Mouse (Mus musculus): Measurements from ENCODE around the gene Cryz. TPM values are rescaled to one million over a fixed set of nuclear protein-coding genes. Genes with fewer than 3 reads are reported as not detected.

The Cryz gene
- polyA plus RNA-seq, 1 experiment: 4.5 TPM

GRCm38 (mm10) chr3:154570786-154571185 lies 25.7 kb upstream of the Cryz start:
- H3K27ac ChIP-seq (ENCODE audit: control insufficient read depth, insufficient read depth, low read depth, low read length, poor library complexity): no peak overlapping the region
- WGBS: 10% methylated on average over 12 of the region's 12 CpGs
- H3K4me3 ChIP-seq (replicated peaks; ENCODE audit: control insufficient read depth, low read depth, low read length): no peak overlapping the region
- no peak for TF ChIP-seq CTCF (IDR thresholded peaks at IDR 0.05; ENCODE audit: control insufficient read depth, insufficient read depth, low read length)
- H3K4me1 ChIP-seq (ENCODE audit: control insufficient read depth, insufficient read depth, low read length): no peaks in the 10 kb centered on the region

- TF ChIP-seq CTCF (IDR thresholded peaks at IDR 0.05; ENCODE audit: control insufficient read depth, insufficient read depth, low read length) (peak; percentile 89), POLR2A (IDR thresholded peaks at IDR 0.05; ENCODE audit: borderline replicate concordance, control insufficient read depth, low read depth, low read length) (no peak)
- H3K4me1 ChIP-seq (ENCODE audit: control insufficient read depth, insufficient read depth, low read length): no peaks in the 10 kb centered on the region
- 14% methylated on average over 12 of the region's 12 CpGs for WGBS
Measured at GRCm38 (mm10) chr3:154572341-154572972, 24.1 kb upstream of the Cryz start.

GRCm38 (mm10) chr3:154573666-154574065 lies 22.8 kb upstream of the Cryz start:
- no peak for TF ChIP-seq POLR2A (IDR thresholded peaks at IDR 0.05; ENCODE audit: borderline replicate concordance, control insufficient read depth, low read depth, low read length)
- WGBS: 43% methylated on average over 6 of the region's 6 CpGs

More at GRCm38 (mm10) chr3:154572341-154572972, 24.1 kb upstream of the Cryz start:
- no peak overlapping the region for H3K27ac ChIP-seq (ENCODE audit: control insufficient read depth, insufficient read depth, low read depth, low read length, poor library complexity)
- no peak overlapping the region for H3K4me3 ChIP-seq (replicated peaks; ENCODE audit: control insufficient read depth, low read depth, low read length)

GRCm38 (mm10) chr3:154577895-154578294 lies 18.6 kb upstream of the Cryz start:
- 72% methylated on average over 8 of the region's 8 CpGs for WGBS
- Histone ChIP-seq H3K4me1 (ENCODE audit: control insufficient read depth, insufficient read depth, low read length) (no peaks in the 10 kb centered on the region; the same call in 1 of the 2 replicates), H3K27ac (ENCODE audit: control insufficient read depth, insufficient read depth, low read depth, low read length, poor library complexity) (no peak overlapping the region), H3K4me3 (replicated peaks; ENCODE audit: control insufficient read depth, low read depth, low read length) (no peak overlapping the region)
- TF ChIP-seq POLR2A (IDR thresholded peaks at IDR 0.05; ENCODE audit: borderline replicate concordance, control insufficient read depth, low read depth, low read length) (no peak), CTCF (IDR thresholded peaks at IDR 0.05; ENCODE audit: control insufficient read depth, insufficient read depth, low read length) (no peak)

More at GRCm38 (mm10) chr3:154573666-154574065, 22.8 kb upstream of the Cryz start:
- no peak overlapping the region for H3K4me3 ChIP-seq (replicated peaks; ENCODE audit: control insufficient read depth, low read depth, low read length)
- H3K27ac ChIP-seq (ENCODE audit: control insufficient read depth, insufficient read depth, low read depth, low read length, poor library complexity): no peak overlapping the region
- no peaks in the 10 kb centered on the region; the same call in 1 of the 2 replicates for H3K4me1 ChIP-seq (ENCODE audit: control insufficient read depth, insufficient read depth, low read length)

GRCm38 (mm10) chr3:154584351-154584750 lies 12.2 kb upstream of the Cryz start:
- TF ChIP-seq POLR2A (IDR thresholded peaks at IDR 0.05; ENCODE audit: borderline replicate concordance, control insufficient read depth, low read depth, low read length) (no peak), CTCF (IDR thresholded peaks at IDR 0.05; ENCODE audit: control insufficient read depth, insufficient read depth, low read length) (no peak)
- no peak overlapping the region for H3K27ac ChIP-seq (ENCODE audit: control insufficient read depth, insufficient read depth, low read depth, low read length, poor library complexity)

GRCm38 (mm10) chr3:154590971-154591370 lies 5.5 kb upstream of the Cryz start:
- H3K4me1 ChIP-seq (ENCODE audit: control insufficient read depth, insufficient read depth, low read length): no peaks in the 10 kb centered on the region
- H3K4me3 ChIP-seq (replicated peaks; ENCODE audit: control insufficient read depth, low read depth, low read length): no peak overlapping the region
- TF ChIP-seq CTCF (IDR thresholded peaks at IDR 0.05; ENCODE audit: control insufficient read depth, insufficient read depth, low read length) (no peak), POLR2A (IDR thresholded peaks at IDR 0.05; ENCODE audit: borderline replicate concordance, control insufficient read depth, low read depth, low read length) (no peak)
- WGBS: 85% methylated on average over 5 of the region's 5 CpGs
- no peak overlapping the region for H3K27ac ChIP-seq (ENCODE audit: control insufficient read depth, insufficient read depth, low read depth, low read length, poor library complexity)

More at GRCm38 (mm10) chr3:154584351-154584750, 12.2 kb upstream of the Cryz start:
- H3K4me3 ChIP-seq (replicated peaks; ENCODE audit: control insufficient read depth, low read depth, low read length): no peak overlapping the region
- WGBS: 85% methylated on average over 8 of the region's 8 CpGs
- no peaks in the 10 kb centered on the region for H3K4me1 ChIP-seq (ENCODE audit: control insufficient read depth, insufficient read depth, low read length)

GRCm38 (mm10) chr3:154591621-154592020 lies 4.9 kb upstream of the Cryz start:
- TF ChIP-seq POLR2A (IDR thresholded peaks at IDR 0.05; ENCODE audit: borderline replicate concordance, control insufficient read depth, low read depth, low read length) (no peak), CTCF (IDR thresholded peaks at IDR 0.05; ENCODE audit: control insufficient read depth, insufficient read depth, low read length) (no peak)
- no peaks in the 10 kb centered on the region; the same call in 1 of the 2 replicates for H3K4me1 ChIP-seq (ENCODE audit: control insufficient read depth, insufficient read depth, low read length)
- 71% methylated on average over 3 of the region's 3 CpGs for WGBS
- no peak overlapping the region for H3K27ac ChIP-seq (ENCODE audit: control insufficient read depth, insufficient read depth, low read depth, low read length, poor library complexity)
- no peak overlapping the region for H3K4me3 ChIP-seq (replicated peaks; ENCODE audit: control insufficient read depth, low read depth, low read length)

GRCm38 (mm10) chr3:154593596-154593995 lies 2.9 kb upstream of the Cryz start:
- TF ChIP-seq POLR2A (IDR thresholded peaks at IDR 0.05; ENCODE audit: borderline replicate concordance, control insufficient read depth, low read depth, low read length) (no peak), CTCF (IDR thresholded peaks at IDR 0.05; ENCODE audit: control insufficient read depth, insufficient read depth, low read length) (no peak)
- H3K27ac ChIP-seq (ENCODE audit: control insufficient read depth, insufficient read depth, low read depth, low read length, poor library complexity): no peak overlapping the region
- H3K4me1 ChIP-seq (ENCODE audit: control insufficient read depth, insufficient read depth, low read length): peaks cover 1% of the 10 kb centered on the region
- 88% methylated on average over 6 of the region's 6 CpGs for WGBS
- no peak overlapping the region for H3K4me3 ChIP-seq (replicated peaks; ENCODE audit: control insufficient read depth, low read depth, low read length)

GRCm38 (mm10) chr3:154594156-154594555 lies 2.4 kb upstream of the Cryz start:
- H3K4me1 ChIP-seq (ENCODE audit: control insufficient read depth, insufficient read depth, low read length): peaks cover 1% of the 10 kb centered on the region
- H3K4me3 ChIP-seq (replicated peaks; ENCODE audit: control insufficient read depth, low read depth, low read length): no peak overlapping the region
- TF ChIP-seq CTCF (IDR thresholded peaks at IDR 0.05; ENCODE audit: control insufficient read depth, insufficient read depth, low read length): no peak
- TF ChIP-seq POLR2A (IDR thresholded peaks at IDR 0.05; ENCODE audit: borderline replicate concordance, control insufficient read depth, low read depth, low read length): no peak
- WGBS: 87% methylated on average over 6 of the region's 6 CpGs
- H3K27ac ChIP-seq (ENCODE audit: control insufficient read depth, insufficient read depth, low read depth, low read length, poor library complexity): no peak overlapping the region

Measured in bone marrow, adult 2 months (tissue).